Mouse (Mus musculus): ENCODE measurements around the gene Rbm17.
A peak's percentile ranks its signal among the peaks of the same experiment; 100 is the strongest.
"Not testable (repeated sequence)": the region's sequence is repeated elsewhere in the genome, so short reads cannot be mapped to it uniquely, and the experiment has no call there.

The Rbm17 gene

GRCm38 (mm10) chr2:11604053-11604452 is at the start of gene Rbm17:
TSS of gene Rbm17 (minus strand) at chr2:11604153.
- DNase-seq (ENCODE audit: low spot score in 2 of 2) = no peak

DNA sequence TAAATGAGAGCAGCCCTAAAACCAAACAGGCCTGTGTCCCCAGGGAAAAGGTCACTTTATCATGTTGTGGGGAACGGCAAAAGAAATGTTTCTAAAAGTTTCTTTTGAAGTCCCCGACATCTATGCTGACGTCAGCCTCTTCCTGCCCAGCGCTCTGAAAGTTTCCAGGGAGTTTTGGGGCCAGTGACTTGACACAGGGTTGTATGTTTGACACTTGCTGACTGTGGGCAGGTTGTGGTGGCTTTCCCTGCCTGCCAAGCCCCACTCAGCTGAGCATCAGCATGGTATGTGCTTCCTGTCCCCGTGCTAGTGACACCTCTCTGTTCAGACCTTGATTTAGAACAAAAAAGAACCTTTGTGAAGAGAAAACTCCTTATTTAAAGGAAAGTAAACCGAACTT is 49.4 kb upstream of the Rbm17 start:
- no peak for DNase-seq (ENCODE audit: low spot score in 2 of 2)

- DNase-seq (ENCODE audit: low spot score in 2 of 2) = no peak
These were observed 48.8 kb upstream of the Rbm17 start for GRCm38 (mm10) chr2:11652780-11653179.

GRCm38 (mm10) chr2:11652196-11652595 is 48.2 kb upstream of the Rbm17 start:
- DNase-seq (ENCODE audit: low spot score in 2 of 2) = no peak

GRCm38 (mm10) chr2:11651476-11651875 is 47.5 kb upstream of the Rbm17 start:
- DNase-seq (ENCODE audit: low spot score in 2 of 2) = no peak

GRCm38 (mm10) chr2:11645297-11645696 is 41.3 kb upstream of the Rbm17 start:
- DNase-seq (ENCODE audit: low spot score in 2 of 2) = no peak

GRCm38 (mm10) chr2:11644057-11644456 is 40.1 kb upstream of the Rbm17 start:
- no peak for DNase-seq (ENCODE audit: low spot score in 2 of 2)

GRCm38 (mm10) chr2:11642451-11642941 is 38.5 kb upstream of the Rbm17 start, which contains the start of gene Il2ra:
TSS of gene Il2ra (plus strand) at chr2:11642807.
- DNase-seq (ENCODE audit: low spot score in 2 of 2) = no peak

DNA sequence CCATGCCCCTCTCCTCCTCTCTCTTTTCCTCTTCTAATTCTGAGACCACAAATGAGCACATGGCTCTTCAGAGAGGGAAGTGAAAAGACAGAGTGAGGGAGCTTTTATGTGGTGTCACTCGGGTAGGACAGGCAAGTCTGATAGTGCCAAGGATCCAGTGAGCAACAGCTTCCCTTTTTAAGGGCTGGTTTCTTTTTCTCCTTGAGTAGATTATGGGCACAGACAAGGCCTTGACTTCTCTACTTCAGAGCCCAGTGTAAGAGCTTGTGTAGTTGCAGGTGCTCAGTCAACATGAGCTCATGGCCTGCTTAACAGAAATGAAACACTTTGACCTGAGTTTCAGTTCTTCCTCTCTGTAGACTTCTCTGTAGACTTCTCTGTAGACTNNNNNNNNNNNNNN is 33.2 kb upstream of the Rbm17 start:
- no peak for DNase-seq (ENCODE audit: low spot score in 2 of 2)

- no peak for DNase-seq (ENCODE audit: low spot score in 2 of 2)
These were observed 32.2 kb upstream of the Rbm17 start for GRCm38 (mm10) chr2:11636138-11636480.

GRCm38 (mm10) chr2:11635471-11636137 is 31.7 kb upstream of the Rbm17 start:
- no peak for DNase-seq (ENCODE audit: low spot score in 2 of 2)

GRCm38 (mm10) chr2:11635035-11635434 is 31.1 kb upstream of the Rbm17 start:
- DNase-seq (ENCODE audit: low spot score in 2 of 2) = no peak

GRCm38 (mm10) chr2:11625890-11626289 is 21.9 kb upstream of the Rbm17 start, which contains the start of gene Gm17490:
TSS of gene Gm17490 (minus strand) at chr2:11626264.
- no peak for DNase-seq (ENCODE audit: low spot score in 2 of 2)

DNA sequence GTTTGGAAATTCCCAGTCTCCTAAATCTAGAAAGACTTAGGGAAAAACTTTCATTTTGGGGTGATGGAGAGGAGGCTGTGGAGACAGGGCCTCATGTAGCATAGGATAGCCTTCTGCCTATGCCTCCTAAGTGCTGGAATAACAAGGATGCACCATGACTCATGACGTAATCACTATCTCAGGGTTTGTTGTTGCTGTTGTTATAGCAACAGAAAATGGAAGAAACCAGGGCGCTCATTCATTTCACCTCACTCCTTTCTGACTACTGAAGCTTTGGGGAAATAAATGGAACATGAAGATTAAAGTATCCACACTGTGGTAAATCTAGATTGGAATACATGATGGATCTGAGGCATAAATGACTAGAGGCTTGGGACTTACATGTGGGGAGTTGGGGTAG is 19.8 kb upstream of the Rbm17 start:
- no peak for DNase-seq (ENCODE audit: low spot score in 2 of 2)

GRCm38 (mm10) chr2:11623173-11623572 is 19.2 kb upstream of the Rbm17 start:
- DNase-seq (ENCODE audit: low spot score in 2 of 2) = no peak

DNA sequence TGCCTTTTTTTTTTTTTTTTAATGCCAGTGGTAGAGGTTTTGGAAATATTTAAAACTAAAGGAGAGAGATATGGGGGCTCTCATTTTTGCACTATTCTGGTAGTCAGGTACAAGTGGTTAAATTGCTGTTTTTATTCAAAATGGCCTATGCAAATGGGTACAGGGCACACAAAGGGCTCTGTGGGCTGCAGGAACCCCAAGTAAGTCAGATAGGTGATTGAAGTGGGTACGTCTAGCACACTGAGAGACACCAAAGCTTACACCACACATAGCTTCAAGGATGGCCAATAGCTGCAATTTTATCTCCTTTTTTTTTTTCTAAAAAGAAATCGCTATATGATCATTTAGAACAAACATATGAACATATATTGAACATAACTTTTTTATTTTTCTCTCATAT is 15.6 kb upstream of the Rbm17 start:
- no peak for DNase-seq (ENCODE audit: low spot score in 2 of 2)

DNA sequence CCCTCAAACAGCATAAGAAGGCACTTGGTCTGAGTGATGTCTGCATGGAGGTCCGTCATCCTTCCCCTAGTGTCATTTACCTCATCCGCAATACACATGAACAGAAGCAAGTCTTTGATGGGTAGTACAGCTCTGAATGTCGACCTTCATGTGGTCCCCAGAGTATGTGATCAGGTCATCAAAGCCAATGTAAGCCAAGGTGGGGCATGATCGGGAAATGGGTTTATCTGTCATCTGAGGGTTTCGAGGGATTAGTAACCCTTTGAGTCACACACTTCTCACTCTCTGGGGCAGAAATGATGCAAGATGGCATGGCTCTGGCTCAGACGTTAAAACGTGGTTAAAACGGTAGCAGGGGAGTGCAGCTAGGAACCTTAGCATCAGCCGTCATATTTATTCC is 12.9 kb upstream of the Rbm17 start:
- no peak for DNase-seq (ENCODE audit: low spot score in 2 of 2)

GRCm38 (mm10) chr2:11612939-11613338 is 9.0 kb upstream of the Rbm17 start:
- not testable (repeated sequence) for DNase-seq (ENCODE audit: low spot score in 2 of 2)

DNA sequence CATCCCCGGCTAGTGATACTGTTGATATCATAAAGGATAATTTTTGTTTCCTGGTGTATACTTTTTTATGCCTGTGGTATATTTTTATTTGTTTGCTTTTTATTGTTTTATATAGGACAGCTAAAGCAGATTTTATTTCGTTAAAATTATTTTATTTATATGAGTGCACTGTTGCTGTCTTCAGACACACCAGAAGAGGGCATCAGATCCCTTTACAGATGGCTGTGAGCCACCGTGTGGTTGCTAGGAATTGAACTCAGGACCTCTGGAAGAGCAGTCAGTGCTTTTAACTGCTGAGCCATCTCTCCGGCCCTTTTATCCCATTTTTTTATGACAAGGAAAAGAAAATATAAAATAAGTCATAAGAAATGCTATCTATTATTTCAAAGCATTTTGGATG is 2.8 kb upstream of the Rbm17 start:
- DNase-seq (ENCODE audit: low spot score in 2 of 2) = not testable (repeated sequence)

- DNase-seq (ENCODE audit: low spot score in 2 of 2) = no peak
These were observed 958 bp upstream of the Rbm17 start for GRCm38 (mm10) chr2:11604911-11605310.

GRCm38 (mm10) chr2:11602506-11603489 is 1.2 kb downstream of the Rbm17 start:
- peak; percentile 84 to 97 for DNase-seq (ENCODE audit: low spot score in 2 of 2)

GRCm38 (mm10) chr2:11601795-11602194 is 2.2 kb downstream of the Rbm17 start:
- no peak for DNase-seq (ENCODE audit: low spot score in 2 of 2)

DNA sequence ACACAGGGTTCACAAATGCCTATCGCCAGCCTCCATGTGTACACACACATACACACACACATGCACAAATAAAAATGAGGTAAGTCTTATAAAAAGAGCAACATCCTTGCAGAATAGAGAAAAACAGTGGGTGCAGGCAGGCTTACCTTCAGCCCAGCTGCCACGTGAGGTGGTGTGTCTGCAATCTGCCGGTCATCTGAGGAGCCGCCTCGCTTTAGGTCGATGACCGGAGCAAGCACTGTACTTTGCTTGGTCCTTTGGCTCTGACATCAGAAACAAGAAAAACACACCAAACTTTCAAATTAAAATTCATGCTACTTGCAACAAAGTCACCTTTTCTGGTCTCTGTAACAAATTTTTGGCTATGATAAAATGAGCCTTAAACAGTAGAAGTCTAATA is 6.0 kb downstream of the Rbm17 start:
- no peak for DNase-seq (ENCODE audit: low spot score in 2 of 2)

Measured in left cerebral cortex, adult 9 months (tissue).